Mouse (Mus musculus) kidney, postnatal 4 days (tissue): ENCODE results near the gene 6330403K07Rik.

Source experiments
- DNase-seq, 2 experiments: peaks; one replicate each; pipeline ENCODE4 v3.0.0; 2021; ENCODE audit warnings: mixed read lengths in 2 of 2

Gene 6330403K07Rik

DNA sequence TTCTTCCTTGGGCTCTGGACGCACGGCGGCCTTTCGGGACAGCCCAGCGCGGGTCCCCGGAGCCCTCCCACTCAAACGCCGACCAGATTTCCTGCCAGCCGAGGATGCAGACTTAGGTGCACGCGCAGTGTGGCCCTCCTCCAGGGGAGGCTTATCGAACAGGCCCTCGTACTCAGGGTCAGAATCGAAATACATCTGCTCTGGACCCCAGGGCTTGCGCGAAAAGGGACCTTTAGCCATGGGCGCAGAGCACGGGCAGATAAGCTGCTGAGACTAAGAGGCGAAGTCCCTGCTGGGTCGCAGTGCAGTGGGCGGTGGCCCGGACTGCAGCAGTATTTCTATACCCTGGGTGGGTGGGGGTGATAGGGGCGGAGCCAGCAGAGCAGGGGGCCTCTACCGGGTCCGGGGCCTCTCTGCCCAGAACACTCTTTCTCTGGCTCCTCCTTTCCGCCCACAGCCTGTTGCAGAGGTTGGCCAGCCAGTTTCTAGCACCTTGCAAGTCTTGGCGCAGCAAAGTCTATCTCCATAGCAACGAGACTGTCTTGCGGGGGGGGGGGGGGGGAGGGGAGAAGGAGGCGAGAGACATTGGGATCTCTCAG is at the start of gene 6330403K07Rik:
6330403K07Rik (minus strand) TSS at position 351 of the 599 bp plus-strand sequence.
- peak; percentile 71 to 75 for DNase-seq

DNA sequence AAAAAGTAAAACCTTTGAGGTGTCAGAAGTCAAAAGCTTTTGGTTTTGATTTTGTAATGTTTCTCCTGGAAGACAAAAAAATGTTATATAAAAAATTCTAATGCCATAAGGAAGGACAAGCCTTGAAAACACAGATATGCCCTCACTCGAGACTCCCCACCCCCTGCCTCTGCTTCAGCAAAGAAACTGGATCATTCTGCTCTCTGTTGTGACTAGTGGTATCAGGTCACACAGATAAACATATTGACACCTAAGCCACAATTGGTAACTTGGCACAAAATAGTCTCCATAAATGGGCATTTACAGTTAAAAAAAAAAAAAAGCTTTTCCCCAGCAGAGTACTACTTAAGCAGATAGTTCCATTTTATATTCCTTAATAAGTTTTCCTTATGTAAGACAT is 43.0 kb upstream of the 6330403K07Rik start:
- DNase-seq, result no peak

DNA sequence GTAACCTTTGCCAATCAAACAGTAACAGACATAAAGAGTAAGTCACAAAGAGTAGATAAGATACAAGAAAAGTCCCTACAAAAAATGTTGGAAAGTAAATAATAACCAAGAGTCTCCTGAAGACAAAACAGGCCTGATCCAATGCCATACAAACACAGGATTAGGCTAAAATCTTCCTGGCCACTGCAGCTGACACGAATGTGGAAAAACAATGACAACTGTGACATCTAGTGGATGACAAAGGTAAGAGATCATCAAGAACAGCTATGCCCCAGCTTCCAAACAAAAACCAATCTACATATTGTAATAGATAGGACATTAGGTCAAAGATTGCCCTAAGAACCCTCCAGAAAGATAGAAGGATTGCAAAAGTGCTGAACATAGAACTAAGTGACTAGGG is 19.2 kb upstream of the 6330403K07Rik start:
- no peak for DNase-seq

DNA sequence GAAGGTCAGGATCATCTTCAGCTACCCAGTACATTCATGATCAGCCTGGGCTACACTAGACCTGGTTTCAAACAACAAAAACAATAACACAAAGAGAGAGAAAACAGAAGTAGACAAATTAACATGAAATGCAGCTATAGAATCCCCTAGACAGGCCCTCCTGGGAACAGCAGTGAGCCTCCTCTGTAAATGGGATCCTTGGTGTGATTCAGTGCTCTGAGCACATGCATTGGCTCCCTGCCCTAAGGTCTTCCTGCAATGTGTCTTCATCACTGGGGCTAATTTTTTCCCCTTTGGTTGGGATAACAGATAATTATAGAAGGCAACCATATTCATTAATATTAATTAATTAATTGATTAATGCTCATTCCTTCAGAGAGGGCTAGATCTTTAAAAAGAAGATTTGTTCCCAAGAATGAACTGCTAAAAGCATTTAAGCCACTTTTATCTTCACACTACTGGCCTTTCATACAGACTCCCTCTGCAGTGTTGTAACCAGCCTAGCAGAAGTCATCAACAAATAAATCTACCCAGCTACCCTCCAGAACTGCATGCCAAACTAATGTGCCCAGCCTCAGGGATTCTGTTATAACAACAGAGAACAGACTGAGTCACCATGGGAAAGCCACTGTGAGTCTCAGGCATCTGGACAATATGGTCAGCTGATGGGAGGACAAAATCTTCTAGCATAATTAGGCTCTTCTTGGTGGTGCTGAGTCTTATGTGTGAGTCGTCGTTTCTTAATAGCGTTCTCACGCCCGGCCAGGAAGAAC is 6.4 kb upstream of the 6330403K07Rik start:
- no peak for DNase-seq

DNA sequence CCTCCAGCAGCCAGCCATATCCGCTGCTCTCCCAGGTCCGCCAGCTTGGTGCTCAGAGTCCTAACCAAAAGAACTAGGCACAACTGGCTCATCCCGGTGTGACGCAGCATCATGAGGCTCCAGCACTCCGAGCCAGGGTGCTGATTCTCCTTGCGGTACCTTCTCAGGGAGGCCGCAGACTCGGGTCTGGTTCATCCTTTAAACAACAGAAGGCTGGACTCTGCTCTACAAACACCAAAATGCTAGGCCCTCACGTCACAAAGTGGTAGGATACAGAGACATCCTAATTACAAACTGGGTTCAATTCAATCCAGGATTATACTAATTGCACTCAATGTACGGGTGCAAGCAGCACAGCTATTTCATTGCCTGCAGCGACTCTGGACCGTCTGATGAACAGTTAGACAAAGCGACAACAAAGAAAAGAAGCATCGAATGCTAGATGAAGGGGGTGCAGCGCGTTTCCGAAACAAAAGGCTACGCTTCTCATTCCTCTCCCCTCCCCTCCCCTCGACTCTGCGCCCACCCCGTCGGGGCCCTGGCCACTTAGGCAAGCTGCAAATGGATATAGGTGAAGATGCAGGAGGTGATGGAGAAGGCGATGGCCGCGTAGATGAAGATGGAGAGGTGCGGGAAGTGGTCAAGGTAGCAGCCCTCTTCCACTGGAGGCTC is 686 bp downstream of the 6330403K07Rik start:
- DNase-seq, result peak; percentile 14 to 20

DNA sequence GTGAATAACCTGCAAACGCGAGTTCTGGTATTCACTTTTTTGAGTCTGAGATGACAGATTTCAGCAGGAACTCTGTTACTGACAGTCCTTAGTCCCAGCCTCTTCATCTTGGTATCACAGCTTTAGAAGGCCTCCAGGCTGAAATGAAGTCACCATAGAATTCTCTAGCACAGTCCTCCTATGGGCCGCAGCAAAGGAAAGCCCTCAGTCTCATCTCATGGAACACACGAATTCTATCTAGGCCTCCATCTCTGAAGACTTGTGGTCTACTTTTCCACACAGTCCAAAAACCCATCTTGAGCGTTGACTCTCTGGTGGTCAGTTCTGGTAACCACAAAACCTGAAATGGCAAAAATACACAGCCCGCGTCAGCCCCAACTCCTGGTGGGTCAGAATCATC is 1.2 kb downstream of the 6330403K07Rik start:
- DNase-seq, result no peak

DNA sequence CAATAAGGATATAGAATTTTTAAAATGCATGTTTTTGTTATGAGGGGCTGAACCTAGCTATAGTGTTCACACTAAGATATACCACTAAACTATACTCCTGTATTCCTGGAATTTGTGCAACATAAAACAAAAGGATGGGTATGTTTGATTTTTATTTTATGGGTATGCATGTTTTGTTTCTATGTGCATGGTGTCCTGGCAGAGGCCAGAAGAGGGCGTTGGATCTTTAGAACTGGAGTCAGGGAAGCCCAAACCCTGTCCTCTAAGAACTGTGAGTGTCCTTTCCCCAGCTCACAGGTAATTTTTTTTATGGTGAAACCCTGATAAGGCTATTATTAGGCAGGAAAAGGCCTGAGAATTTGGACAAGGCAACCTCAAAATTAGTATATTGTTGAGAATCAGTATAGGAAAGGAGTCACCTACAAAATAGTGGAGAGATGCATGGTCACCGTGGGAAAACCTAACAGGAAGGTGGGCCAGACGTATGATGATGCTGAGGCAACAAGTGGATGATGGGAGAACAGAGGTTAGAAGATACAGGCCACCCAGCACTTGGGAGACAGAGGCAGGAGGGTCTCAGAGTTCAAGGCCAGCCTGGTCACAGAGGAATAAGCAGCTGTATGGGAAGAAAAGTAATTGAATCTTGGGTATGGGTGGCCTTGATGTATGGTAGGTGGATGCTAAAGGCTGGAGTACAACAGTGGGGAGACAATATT is 3.8 kb downstream of the 6330403K07Rik start:
- DNase-seq, result no peak

DNA sequence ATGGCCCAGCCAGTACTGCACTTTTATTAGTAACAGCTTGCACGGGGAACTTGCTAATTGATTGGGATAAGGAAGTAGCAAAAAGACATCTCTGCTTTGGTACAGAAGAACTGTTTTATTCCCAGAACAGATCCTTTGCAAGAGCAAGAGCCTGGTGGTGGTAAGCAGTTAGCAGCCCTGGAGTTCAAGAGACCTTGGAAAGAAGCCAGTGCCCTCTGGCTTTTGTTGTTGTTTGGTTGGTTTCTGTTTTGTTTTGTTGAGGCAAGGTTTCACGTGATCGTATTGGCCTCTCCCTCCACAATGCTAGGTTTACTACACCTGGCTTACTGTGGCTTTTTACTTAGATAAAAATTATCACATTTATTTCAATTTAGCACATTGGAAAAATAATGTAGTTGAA is 5.0 kb downstream of the 6330403K07Rik start:
- DNase-seq, result no peak

DNA sequence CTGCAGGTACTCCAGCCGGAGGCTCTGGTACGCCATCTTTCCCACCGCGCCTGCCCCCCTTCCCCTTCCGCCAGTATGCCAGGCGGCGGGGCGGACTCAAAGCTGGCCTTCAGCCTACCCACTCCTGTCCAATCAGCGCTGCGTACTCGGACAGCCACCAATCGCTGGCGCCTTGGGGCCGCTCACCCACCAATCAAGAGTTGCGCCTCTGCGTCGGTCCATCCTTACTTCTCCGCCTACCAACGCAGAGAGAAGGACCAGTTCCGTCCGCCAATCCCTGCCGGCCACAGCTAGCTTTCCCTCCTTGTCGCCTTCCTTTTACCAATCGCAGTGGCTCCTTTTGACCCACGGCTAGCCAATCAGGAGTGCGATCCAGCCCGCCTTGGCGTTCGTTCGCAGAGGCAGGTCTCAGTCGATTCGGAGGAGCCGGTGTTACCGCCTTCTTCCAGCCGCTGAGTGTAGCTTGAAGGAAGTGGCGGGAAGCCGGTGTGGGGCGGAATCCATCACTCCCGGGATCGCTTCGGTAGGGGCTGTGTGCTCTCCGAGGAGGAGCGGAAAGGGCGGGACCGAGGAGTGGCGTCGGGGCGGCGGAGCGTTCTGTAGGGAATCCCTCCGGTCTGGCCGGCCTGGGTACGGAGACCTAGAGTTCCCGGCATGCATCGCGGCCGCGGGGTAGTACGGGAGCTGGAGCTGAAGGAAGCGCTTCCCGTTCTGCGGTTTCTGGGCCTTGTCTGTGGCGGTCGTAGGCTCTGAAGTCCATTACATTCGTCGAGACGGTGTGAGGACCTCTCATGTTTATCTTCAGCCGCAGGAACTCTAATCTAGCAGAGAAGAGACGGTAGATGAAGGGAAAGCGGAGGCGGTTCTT is 13.9 kb downstream of the 6330403K07Rik start, which contains the start of the genes Mis12 and Derl2:
Mis12 (plus strand) TSS at position 411 of the 868 bp plus-strand sequence.
Derl2 (minus strand) TSS at position 641 of the 868 bp plus-strand sequence.
- peak; percentile 97 to 99 for DNase-seq

DNA sequence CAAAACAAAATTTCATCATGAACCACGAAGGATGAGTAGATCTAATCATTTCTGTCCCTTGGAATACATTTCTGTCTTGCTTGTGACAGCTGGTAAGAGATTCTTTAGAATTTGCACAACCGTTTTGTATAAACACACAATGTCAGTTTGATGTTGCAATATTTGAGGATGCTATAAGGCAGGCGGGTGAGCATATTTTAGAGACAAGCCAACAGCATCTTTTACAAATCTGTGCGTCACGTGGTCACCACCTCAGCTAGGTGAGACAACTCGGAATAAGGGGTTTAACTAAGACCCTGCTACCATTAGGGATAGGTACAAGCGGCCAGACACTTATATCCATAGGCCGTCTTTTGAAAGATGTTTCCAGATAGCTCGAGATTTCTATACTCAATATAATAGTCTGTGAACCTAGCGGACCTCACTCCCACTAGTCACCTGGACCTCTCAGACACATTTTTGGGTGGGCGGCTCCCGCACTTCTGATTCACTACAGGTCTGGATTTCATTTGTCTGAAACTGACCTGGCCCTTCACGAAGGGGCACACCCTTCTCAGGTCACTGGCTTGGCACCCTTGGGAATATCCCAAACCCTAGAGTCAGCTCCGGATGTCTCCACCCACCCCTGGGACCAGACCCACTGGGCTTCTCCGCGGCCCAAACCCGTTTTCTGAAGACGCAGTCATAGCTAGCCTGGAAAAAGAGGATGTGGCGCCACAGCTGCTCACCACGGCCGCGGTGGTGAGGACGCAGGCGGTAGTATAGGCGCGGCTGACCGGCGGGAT is 14.7 kb downstream of the 6330403K07Rik start:
- no peak for DNase-seq

DNA sequence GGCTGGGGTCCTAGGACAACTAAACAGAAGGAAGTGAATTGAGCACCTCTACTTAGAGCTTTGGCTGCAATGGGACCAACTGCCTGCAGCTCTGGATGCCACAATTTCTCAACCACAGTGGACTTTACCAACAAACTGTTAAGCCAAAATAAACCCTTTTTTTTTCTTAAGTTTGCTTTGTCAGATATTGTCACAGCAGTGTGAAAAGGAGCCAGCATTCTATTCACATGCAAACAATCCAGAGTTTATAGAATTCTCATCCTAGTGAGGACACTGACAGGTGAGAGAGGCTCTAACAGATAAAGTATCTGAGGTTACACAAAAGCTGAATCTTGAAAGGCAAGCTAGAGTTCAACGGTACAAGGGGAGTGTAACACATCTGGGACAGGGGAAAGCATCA is 16.3 kb downstream of the 6330403K07Rik start:
- DNase-seq, result no peak

DNA sequence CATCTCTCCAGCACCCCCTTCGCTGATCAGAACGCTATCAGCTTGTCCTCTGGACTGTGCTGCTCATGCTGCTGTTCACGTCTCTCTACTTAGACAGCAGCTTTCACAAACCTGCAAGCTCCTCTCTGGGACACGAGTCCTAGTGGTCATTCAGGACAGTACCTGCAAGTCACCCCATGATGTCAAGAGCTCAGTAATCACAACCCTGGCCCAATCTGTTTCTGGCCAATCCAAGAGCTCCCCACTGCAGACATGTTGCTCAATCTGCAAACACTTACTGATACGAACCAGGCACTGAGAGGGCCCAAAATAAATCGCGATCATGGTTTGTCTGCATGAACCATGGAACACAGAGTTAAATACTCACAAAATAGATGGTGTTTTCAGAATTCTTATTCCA is 20.6 kb downstream of the 6330403K07Rik start:
- no peak for DNase-seq

DNA sequence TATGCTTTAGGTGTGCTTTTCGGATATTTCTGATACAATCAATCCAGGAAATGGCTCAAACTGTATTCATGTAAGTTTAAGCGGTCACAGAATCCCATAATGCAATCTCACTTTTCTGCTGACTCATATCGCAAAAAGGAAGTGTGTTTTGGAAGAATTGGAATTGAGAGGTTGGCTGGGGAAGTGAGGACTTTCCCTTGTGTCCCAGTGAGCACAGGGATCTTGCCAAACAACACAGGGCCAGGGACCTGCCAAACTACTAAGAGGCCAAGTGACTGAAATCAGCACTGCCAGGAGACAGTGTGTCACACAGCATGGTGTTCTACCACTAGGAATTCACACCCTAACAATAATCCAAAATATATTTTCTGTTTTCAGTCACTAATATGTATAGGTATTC is 25.0 kb downstream of the 6330403K07Rik start:
- no peak for DNase-seq

DNA sequence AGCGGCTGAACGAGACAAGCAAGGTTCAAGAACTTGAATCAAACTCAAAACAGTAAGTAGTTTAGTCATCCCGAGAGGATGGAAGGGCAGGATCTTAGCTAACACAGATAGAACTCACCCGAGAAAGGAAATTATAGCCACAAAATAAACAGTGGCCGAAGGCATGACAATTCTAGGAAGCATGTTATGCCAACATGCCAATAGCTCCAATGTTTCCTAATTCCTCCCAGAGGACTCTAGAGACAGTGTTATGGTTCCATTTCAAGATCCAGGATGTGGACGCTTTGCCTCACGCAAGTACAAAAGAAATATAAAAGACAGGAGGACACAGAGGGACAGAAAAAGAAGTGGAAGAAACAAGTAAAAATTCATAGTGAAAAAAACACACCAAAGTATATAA is 25.5 kb downstream of the 6330403K07Rik start:
- DNase-seq, result no peak

DNA sequence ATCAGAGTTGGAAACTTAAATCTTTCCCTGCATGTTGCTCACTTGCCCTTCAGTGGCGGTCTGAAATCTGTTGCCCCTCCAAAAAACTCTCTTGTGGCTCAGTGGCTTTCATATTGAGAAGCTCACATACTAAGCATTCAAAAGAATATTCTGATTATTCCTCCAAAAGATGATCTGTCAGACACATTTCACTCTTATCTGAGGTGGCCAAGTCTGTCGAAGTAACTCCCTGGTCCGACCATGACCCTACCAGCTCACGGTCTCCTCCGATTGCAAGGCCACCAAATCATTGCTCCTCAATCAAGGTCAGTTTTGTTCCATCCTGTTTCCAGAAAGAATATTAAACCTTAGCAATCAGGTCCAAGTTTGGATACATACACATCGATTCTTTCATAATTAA is 26.3 kb downstream of the 6330403K07Rik start:
- DNase-seq, result no peak

DNA sequence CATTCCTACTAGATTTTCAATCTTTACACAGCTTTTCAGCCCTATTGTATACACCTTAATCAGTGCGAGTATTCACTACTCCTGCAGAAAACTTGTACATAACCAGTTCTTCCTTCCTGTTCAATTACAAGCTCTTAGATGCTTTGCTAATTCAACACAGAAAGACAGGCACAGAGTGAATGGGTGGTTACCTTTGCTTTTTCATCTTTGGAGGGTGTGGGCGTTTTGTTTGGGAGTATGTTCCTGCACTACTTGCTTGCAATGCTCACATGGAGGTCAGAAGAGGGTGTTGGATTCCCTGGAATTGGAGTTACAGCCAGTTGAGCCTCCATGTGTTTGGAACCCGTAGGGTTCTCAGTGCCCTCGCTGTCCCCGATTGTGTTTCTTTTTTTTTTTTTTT is 28.3 kb downstream of the 6330403K07Rik start:
- DNase-seq, result no peak

DNA sequence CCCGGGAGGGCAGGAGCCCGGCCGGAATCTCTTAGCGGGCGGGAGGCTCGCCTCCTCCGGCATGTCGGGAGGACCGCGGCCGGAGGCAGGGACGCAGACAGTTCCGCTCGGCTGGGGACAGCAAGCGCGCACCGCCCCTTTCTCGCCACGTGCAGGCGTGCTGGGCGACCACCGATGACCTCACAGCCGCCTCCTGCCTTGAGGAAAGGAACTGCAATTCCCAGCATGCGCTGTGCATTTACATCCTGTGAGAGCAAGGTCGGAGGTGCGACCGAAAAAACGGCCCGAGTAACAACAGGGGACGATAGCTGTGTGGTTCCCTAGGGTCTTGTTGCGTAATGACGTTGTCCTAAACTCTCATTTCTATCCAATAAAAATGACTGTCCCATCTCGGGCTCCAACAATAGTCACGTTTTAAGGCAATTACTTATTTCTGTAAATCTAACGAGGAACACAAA is 29.0 kb downstream of the 6330403K07Rik start, which contains the start of gene Dhx33:
Dhx33 (minus strand) TSS at position 122 of the 458 bp plus-strand sequence.
- peak; percentile 98 to 99 for DNase-seq

DNA sequence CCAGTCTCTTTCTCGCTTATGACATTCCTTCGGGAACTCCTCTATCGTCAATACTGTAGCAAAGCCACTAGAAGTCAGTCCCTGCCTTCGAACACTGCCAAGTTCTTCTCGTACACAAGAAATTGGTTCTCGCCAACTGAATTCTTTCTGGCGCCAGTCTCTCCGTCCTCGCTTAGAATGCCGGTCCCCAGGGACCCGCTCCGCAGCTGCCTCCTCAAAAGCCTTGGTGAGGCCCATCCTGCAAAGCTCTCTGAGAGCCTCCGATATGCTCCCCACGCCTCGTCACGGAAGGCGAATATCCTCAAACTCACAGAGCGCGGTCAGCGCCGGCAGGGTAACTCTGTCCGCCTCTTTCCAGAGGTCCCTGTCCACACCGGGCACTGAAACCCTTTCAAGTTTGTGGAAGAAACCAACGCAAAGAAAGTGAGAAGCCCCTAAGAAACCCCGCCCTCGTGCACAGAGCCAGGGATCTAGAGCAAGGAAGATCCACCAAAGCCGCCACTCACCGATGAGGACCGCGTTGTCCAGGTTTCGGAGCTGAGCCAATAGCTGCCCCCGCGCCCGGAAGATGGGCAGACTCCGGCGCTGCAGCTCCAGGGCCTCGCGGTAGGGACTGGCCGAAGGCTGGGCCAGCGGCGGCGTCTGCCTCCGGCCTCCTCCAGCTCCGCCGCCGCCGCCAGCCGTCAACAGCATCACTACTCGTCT is 29.6 kb downstream of the 6330403K07Rik start:
- no peak for DNase-seq

DNA sequence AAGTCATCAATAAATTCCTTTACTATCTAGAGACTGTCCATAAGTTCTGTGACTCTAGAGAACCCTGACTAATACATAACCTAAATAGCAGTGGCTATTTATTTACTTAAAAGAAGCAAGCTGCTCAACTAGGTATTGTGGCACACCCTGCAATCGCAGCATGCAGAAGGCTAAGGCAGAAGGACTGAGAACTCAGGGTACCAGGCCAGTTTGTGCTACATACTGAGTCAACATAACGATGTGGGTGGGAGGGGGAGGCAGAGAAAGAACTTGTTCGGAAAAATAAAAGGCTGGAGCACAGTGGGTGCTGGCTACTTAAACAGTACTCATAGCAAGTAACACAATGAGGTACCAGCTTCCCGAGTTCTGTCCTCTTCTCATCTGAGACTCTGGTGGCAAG is 32.1 kb downstream of the 6330403K07Rik start:
- DNase-seq, result no peak

DNA sequence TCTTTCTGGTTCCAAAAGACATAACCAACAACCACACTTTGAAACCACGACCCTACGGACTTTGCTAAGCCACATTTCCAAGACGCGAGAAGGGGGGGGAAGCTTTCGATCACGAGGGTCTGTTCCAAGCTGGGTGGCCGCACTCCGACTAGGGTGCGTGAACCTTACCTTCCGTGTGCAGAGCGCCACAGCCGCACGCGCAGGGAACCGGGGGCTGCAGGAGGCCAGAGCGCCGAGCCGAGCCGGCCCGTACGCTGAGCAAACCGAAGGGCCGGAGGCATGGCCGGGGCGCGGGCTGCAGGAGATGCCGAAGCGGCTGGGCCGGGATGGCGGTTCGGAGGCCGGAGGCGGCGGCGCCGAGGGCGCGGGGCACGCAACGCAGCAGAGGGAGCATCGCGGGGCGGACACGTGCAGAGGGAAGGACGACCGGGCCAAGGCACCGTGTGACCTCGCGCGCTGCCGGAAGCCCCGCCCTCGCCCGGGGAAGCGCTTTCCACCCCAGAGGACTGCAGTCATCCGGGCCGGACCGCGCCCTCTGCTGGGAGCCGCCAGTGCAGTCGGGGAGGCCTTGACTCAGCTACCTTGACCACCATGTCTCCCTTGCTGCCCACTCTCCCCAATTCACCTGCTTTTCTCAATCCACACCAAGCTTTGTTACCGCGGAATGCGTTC is 50.6 kb downstream of the 6330403K07Rik start, which contains the start of gene C1qbp:
C1qbp (minus strand) TSS at position 470 of the 672 bp plus-strand sequence.
- DNase-seq, result peak; percentile 98
